Mouse (Mus musculus) megakaryocyte progenitor cell, adult 5-6 weeks (primary cell): ENCODE measurements at regions not wholly inside any gene's neighbourhood (a gene's known extent, or its start where the extent isn't known, plus 50 kb on each side); places are given as distances from the start of the nearest gene placed in this dataset.

Source experiments
- ATAC-seq: replicated peaks from 2 replicates; pipeline ENCODE4 v1.8.0; 2016; ENCODE audit warnings: mild to moderate bottlenecking, moderate TSS enrichment, inconsistent platforms; ENCODE audit not compliant: poor library complexity

DNA sequence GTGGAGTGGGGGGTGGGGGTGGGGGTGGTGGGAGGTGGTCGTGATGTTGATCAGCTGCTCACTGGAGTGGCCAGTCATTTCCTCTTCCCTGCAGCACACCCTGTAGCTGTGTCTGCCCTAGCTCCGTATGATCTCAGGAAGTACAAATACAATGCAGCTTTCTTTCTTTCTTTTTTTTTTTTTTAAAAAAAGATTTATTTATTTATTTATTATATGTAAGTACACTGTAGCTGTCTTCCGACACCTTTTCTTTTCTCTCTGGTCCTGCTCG lies 87.2 kb upstream of the Tex13c2 start:
- ATAC-seq, result peak; percentile 49

DNA sequence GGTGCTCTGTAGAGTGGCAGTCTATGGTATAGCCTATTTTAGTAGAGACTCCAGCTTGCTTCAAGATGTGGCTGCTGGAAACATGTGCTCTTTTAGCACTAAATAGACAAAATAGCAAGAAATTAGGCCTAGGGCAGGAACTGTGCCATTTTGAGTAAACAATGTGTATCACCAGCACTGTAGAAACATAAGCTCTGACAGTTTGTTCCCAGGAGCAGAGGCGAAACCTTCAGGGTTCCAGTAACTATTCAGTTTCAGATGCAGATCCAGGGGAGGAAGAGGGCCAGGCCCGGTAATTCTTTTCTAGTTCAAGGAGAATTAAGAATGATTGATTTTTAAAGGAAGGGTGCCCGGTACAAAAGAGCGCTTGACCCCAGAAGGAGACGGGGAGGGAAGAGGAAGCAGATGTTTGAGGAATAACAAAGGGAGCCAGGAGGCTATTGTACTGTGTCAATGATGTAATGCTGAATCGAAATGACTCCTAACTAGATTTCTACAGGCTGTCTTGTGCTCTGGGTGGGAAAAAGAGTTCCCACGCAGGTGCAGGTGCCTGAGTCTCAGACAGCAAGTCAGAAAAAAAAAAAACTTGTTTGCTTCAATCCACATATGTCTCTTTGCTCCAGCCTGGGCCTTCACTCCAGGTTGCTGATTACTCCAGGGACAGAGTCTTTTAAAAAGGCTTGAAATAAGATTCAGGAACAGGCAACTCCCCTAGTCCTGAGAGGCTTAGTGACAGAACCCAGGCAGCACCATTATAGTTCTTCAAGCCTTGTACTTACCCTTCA lies 57.4 kb upstream of the Tex13c2 start:
- ATAC-seq, result no peak
